Mouse (Mus musculus) layer of hippocampus, adult 2 months (tissue): ENCODE results near the gene Fam72a. TPM values are rescaled to one million over a fixed set of nuclear protein-coding genes. Genes with fewer than 3 reads are reported as not detected.

Experiments
- DNase-seq, 2 experiments: peaks; one replicate each; pipeline ENCODE4 v3.0.0; 2022; ENCODE audit warnings: low spot score in 2 of 2
- H3K27ac ChIP-seq: fragments of 200-600 bp; 2 replicates; pipeline ENCODE4 v1.8.1; 2022
- H3K4me3 ChIP-seq: fragments of 200-600 bp; 2 replicates; pipeline ENCODE4 v1.8.1; 2022; ENCODE audit warnings: mild to moderate bottlenecking
- CTCF ChIP-seq: fragments of 200-600 bp; conservative IDR thresholded peaks from 2 replicates; pipeline ENCODE4 v1.8.1; 2022; ENCODE audit warnings: antibody characterized with exemption, mild to moderate bottlenecking, moderate library complexity
- total RNA-seq, 2 experiments: library from RNA; stranded (reverse); gene quantifications; 2 replicates each; pipeline ENCODE4 v1.2.3; 2021

The Fam72a gene
- total RNA-seq, 2 experiments from 2014 or later: 0.88 to 1.7 TPM

DNA sequence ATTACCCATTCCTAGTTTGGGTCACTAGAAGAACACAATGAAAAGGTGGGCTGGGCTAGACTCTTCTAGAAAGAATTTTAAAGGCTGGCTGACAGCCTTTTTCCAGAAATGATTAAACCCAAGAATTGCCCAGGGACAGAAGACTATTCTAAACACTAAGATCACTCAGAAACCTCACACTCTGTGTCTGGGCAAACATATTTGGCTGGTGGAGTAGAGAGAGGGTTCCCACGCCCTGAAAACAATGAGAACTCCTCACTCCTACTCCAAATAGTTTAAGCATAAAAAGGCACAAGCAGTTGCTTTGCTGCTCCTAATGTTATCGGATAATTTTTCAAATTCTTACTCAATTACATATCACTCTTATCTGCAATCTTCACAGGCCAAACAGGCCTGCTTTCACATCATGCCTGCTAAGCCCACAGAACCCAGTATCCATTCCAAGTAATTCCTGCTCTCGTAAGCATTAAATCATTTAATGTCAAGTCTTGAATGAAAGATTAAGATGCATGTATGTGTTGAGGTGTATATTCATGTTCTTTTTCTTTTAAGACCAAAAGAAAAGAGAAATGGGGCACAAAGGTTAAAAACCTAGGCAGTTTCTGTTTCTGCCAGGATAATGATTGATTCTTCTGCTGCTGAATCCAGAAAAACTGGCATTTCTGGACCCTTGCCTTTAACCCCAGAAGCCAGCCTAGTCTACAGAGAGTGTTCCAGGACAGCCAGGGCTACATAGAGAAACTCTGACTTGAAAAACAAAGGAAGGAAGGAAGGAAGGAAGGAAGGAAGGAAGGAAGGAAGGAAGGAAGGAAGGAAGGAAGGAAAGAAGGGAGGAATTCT lies 15.8 kb upstream of the Fam72a start:
- Histone ChIP-seq H3K4me3 (no peak overlapping the region), H3K27ac (peak overlapping the region; percentile 59; the same call in 1 of the 2 replicates)
- DNase-seq: no peak
- no peak for TF ChIP-seq CTCF

- TF ChIP-seq CTCF: no peak
- H3K27ac ChIP-seq: no peak overlapping the region
- DNase-seq: no peak
- no peak overlapping the region for H3K4me3 ChIP-seq
Measured at GRCm38 (mm10) chr1:131513136-131513535, 14.6 kb upstream of the Fam72a start.

- TF ChIP-seq CTCF: no peak
- no peak for DNase-seq
- no peak overlapping the region for H3K4me3 ChIP-seq
- no peak overlapping the region for H3K27ac ChIP-seq
Measured at GRCm38 (mm10) chr1:131514197-131514596, 13.5 kb upstream of the Fam72a start.

GRCm38 (mm10) chr1:131516588-131516987 lies 11.1 kb upstream of the Fam72a start:
- TF ChIP-seq CTCF: no peak
- Histone ChIP-seq H3K4me3 (no peak overlapping the region), H3K27ac (no peak overlapping the region)
- no peak for DNase-seq

DNA sequence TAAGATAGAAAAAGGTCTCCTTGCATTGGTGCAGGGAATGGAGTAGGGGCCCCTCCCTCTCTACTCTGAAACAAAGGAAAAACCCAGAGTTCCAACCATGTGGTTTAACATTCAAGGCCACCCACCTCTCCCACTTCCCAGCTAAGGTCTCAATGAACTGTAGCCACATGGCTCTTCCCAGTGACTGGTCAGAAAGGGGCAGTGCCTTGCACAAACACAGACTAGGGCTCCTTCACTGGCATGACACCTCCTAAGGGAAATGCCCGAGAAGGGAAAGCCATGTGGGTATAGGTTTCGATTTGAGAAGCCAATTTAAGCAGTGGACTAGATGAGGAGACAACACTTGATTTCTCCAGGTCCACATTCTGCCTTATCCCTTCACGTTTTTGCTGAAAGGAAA lies 3.9 kb upstream of the Fam72a start:
- peak overlapping the region; percentile 69 for H3K4me3 ChIP-seq

GRCm38 (mm10) chr1:131525101-131525585 lies 2.6 kb upstream of the Fam72a start:
- TF ChIP-seq CTCF: no peak
- DNase-seq: peak in 1 of 2 experiments; percentile 54
- peak overlapping the region; percentile 95 for H3K27ac ChIP-seq
- H3K4me3 ChIP-seq: peak overlapping the region; percentile 69

More for the DNA sequence above, 3.9 kb upstream of the Fam72a start:
- TF ChIP-seq CTCF: no peak
- peak overlapping the region; percentile 95 for H3K27ac ChIP-seq
- DNase-seq: no peak

DNA sequence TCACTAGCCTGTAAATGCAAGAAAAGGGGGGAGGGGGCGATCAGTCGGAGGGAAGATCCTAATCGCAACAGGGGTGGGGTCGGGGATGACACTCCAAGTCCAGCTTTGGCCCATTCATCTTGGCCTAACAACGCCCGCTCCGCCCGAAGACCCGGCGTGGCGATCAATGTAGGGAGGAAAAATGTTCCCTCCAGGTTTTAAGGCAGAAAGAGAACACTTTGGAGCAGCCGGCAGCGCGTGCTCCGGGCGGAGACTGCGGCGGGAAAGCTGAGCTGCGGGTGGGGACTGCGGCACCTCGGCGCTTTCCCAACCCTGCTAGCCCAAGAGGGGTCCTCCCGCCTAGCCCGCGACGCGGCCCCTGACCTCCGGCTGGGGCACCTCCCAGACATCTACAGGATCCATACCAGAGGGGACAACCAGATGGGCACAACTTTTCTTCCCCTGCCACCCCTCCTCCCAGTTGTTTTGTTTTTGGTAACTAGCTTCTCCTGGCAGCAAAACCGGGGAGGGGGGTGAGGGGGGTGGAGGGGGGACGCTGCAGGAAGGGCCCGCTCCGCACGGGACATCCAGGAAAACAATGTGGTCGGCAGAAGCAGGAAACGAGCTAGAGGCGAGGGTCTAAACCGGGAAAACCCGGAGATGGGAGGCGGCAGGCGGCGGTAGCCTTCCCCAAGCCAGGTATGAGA lies 2.0 kb upstream of the Fam72a start:
- peak overlapping the region; percentile 69 for H3K4me3 ChIP-seq
- peak overlapping the region; percentile 95 for H3K27ac ChIP-seq
- TF ChIP-seq CTCF: no peak
- no peak for DNase-seq

GRCm38 (mm10) chr1:131526371-131527270 lies 1.1 kb upstream of the Fam72a start:
- TF ChIP-seq CTCF: peak; percentile 62
- Histone ChIP-seq H3K27ac (peak overlapping the region; percentile 95), H3K4me3 (peak overlapping the region; percentile 69)
- peak in 1 of 2 experiments; percentile 58 for DNase-seq

GRCm38 (mm10) chr1:131528081-131528507 lies 391 bp downstream of the Fam72a start:
- Histone ChIP-seq H3K4me3 (peak overlapping the region; percentile 83), H3K27ac (peak overlapping the region; percentile 47)
- DNase-seq: no peak
- no peak for TF ChIP-seq CTCF

- Histone ChIP-seq H3K27ac (peak overlapping the region; percentile 47; the same call in 1 of the 2 replicates), H3K4me3 (peak overlapping the region; percentile 83)
- DNase-seq: no peak
- TF ChIP-seq CTCF: no peak
Measured at GRCm38 (mm10) chr1:131528561-131529166, 961 bp downstream of the Fam72a start.

DNA sequence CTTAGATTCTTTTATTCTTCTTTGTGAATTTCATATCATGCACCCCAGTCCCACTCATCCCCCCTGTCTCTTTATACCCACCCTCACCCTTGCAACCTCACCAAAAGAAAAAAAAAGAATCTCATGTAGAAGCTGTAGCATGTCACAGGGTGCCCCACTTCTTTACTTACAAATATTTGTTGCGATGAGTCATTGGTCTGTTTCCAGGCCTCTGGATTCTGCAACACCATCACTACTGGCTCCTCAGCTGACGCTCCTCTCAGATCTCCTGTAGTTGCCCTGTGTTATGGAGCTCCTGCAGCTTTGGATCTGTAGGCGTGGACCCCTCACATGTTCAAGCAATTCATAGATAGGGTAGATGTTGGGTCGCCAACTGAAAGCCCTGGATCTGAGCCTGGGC lies 12.1 kb downstream of the Fam72a start:
- no peak for DNase-seq
- H3K27ac ChIP-seq: no peak overlapping the region
- no peak overlapping the region for H3K4me3 ChIP-seq
- no peak for TF ChIP-seq CTCF

DNA sequence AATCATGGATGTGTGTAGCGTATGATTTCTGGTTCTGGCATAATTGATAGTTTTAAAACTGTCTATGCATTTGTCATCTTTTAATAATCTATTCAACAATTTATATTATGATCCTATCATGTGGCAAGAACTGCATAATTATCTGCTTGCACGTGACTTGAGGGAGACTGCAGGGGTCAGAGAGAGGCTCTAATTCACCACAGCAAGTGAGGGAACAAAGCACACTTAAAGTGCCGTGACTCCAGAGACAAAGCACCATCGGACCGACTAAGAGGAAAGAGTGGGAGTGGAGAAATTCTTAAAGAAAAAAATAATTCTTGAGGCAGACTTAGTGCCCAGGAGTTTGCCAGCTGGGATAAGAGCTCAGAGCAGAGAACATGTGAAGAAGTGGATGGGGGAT lies 13.1 kb downstream of the Fam72a start:
- Histone ChIP-seq H3K27ac (no peak overlapping the region), H3K4me3 (no peak overlapping the region)
- no peak for DNase-seq
- TF ChIP-seq CTCF: no peak
